Mouse (Mus musculus) lung, adult 2 months (tissue): ENCODE data around the gene Ccsap. TPM values are rescaled to one million over a fixed set of nuclear protein-coding genes. Genes with fewer than 3 reads are reported as not detected.
"Not testable (repeated sequence)": the region's sequence is repeated elsewhere in the genome, so short reads cannot be mapped to it uniquely, and the experiment has no call there.

ENCODE experiments used
- DNase-seq: peaks from one replicate; pipeline ENCODE4 v3.0.0; 2022
- H3K4me1 ChIP-seq: fragments of 200-500 bp; 2 replicates; pipeline ENCODE4 v1.6.1; 2011; ENCODE audit warnings: low read length; ENCODE audit not compliant: control insufficient read depth, insufficient read depth
- H3K4me3 ChIP-seq: fragments of 200-500 bp; replicated peaks from 2 replicates; pipeline ENCODE3; 2011; ENCODE audit warnings: low read depth, mild to moderate bottlenecking, control low read depth, low read length; ENCODE audit errors: extremely low read depth
- CTCF ChIP-seq: fragments of 200-500 bp; IDR thresholded peaks from 2 replicates; pipeline ENCODE4 v1.5.1; 2011; ENCODE audit warnings: mild to moderate bottlenecking, low read length, control low read depth; ENCODE audit not compliant: insufficient read depth
- POLR2A ChIP-seq: fragments of 200-500 bp; IDR thresholded peaks from 2 replicates; pipeline ENCODE4 v1.6.1; 2011; ENCODE audit warnings: low read depth, mild to moderate bottlenecking, control low read depth, low read length, borderline replicate concordance; ENCODE audit errors: extremely low read depth
- WGBS: fragments of 180-500 bp; shearing (Covaris S2); methylation state at CpG from one replicate; pipeline ENCODE4 v1.1.7; 2018; 5-methylcytosine and 5-hydroxymethylcytosine counted together
- polyA plus RNA-seq: library from polyadenylated mRNA; depleted of rRNA; stranded (reverse); fragments of >200 nt; gene quantifications from 2 replicates; pipeline ENCODE4 v1.2.3, GENCODE M21; 2012

Gene Ccsap
- polyA plus RNA-seq, 1 experiment: 0.80 TPM

DNA sequence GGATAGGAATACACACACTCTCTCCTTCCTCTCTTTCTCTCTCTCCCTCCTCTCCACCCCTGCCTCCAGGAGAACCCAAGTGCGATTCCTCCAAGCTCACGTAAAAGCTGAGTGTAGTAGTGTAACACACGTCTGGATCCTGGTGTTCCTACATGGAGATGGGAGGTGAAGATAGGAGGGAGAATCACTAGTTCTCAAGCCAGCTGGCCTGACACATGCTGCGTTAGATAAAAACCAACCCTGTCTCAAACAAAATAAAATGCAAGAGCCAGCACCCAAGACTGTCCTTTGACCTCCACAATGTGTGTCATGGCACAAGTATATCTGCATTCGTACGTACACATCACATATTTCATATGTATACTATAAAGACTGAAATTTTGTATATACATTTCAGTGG, 39.2 kb downstream of the Ccsap start:
- 92% methylated on average over 6 of the region's 6 CpGs for WGBS
- Histone ChIP-seq H3K4me1 (no peaks in the 10 kb centered on the region), H3K4me3 (no peak overlapping the region)
- TF ChIP-seq CTCF: no peak
- no peak for TF ChIP-seq POLR2A
- no peak for DNase-seq

DNA sequence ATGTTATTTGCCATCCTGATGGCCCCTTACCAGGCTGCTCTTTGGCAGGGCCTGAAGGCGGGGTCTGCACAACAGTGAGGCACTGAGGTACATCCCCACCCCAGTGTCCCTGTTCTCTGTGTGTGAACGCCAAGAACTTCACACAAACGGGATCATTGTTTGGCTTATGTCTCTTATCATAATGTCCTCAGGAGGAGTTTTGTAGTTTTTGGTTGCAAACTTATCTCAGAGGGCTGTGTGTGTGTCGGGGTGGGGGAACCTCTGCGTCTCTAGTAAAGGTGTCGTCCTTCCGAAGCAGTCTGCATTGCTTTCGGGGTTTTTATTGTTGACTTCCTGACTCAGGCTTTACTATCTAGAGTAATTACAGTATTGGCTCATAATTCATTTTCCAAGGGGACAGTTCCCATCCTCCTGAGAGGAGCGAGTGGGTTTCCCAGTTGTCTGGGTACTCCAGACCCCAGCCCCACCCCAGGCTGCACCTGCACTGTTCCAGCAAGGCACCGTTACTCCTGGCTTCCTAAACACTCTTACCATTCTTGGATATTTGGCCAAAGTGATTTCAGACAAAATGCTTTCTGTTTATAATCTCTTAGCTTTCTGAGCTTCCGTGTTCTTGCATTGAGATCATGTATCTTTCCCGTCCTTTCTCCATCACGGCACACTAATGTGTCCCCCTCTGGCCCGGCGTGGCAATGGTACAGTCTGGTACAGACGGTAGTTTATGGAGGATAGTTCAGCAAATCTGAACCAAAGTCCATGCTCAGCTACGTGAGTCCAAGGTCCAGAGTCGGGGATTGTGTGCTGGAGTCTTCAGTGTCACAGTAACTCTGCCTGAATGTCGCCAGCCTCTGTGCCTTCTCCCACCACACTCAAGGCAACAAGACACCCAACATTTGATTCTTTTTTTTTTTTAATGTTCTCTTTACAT, 40.1 kb downstream of the Ccsap start:
- no peak for DNase-seq
- 81% methylated on average over 19 of the region's 19 CpGs for WGBS
- TF ChIP-seq POLR2A (no peak), CTCF (no peak)
- H3K4me3 ChIP-seq: no peak overlapping the region
- H3K4me1 ChIP-seq: no peaks in the 10 kb centered on the region

DNA sequence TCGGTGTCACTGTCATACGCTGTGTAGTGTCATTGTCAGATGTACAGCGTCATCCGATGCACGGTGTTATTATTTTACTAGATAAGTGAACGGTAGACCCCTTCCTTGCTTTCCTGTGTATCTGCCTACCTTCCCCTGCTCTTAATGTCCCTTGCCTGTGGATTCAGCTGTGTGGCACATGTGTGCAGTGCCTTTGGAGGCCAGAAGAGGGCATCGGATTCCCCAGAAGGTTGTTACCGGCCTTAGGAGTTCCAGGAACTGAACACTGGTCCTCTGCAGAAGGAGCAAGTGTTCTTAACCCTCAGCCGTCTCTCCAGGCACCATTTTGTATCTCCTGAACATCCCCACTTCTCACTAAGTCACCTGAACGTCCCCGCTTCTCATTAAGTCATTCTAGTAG, 42.3 kb downstream of the Ccsap start:
- 92% methylated on average over 11 of the region's 11 CpGs for WGBS
- H3K4me3 ChIP-seq: no peak overlapping the region
- TF ChIP-seq CTCF: 0 out of 2 replicates have a peak, but pooled peaks have one; percentile 3
- no peak for TF ChIP-seq POLR2A
- DNase-seq: no peak
- H3K4me1 ChIP-seq: no peaks in the 10 kb centered on the region

- TF ChIP-seq POLR2A: no peak
- TF ChIP-seq CTCF: no peak
- no peak overlapping the region for H3K4me3 ChIP-seq
- no peak for DNase-seq
- WGBS: 89% methylated on average over 8 of the region's 8 CpGs
- no peaks in the 10 kb centered on the region for H3K4me1 ChIP-seq
Measured at GRCm38 (mm10) chr8:123816939-123817338, 43.1 kb downstream of the Ccsap start.

- H3K4me3 ChIP-seq: no peak overlapping the region
- no peaks in the 10 kb centered on the region for H3K4me1 ChIP-seq
- no peak for TF ChIP-seq POLR2A
- TF ChIP-seq CTCF: no peak
- 82% methylated on average over 11 of the region's 11 CpGs for WGBS
- no peak for DNase-seq
Measured at GRCm38 (mm10) chr8:123815325-123815724, 44.7 kb downstream of the Ccsap start.

- Histone ChIP-seq H3K4me3 (no peak overlapping the region), H3K4me1 (no peaks in the 10 kb centered on the region)
- 87% methylated on average over 4 of the region's 4 CpGs for WGBS
- DNase-seq: no peak
- TF ChIP-seq POLR2A (no peak), CTCF (no peak)
Measured at GRCm38 (mm10) chr8:123813892-123814266, 46.1 kb downstream of the Ccsap start.

DNA sequence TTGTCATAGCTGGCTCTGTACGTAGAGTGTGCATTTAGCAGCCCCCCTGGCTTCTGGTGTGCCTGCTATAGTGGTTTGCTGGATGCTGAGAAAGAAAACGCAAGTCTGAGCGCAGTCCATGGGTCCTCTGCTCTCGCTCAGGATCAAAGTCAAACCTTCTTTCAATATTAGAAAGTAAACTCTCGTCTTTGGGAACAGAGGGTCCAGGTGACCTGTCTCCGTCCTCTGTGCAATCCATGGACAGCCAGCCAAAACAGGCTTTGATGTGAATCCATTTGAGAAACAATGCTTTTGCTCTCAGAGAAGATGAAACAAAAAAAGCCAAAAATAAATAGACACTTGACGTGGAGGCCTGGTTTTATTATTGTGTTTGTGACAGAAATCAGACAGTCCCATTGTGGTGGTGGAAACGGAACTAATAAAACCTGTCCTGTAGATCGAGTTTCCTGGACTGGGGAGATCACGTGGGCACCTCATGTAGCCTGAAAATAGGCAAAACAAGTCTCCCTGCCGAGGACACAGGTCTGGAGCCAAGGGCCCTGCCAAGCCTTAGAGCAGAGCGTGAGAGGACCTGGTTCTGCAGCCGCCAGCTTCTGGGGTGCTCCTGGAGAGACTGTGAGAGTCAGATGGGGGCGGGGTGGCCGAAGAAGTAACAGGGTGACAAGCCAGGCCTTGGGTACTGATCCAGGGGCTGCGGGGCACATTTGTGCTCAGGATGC, 46.7 kb downstream of the Ccsap start:
- Histone ChIP-seq H3K4me1 (no peaks in the 10 kb centered on the region), H3K4me3 (no peak overlapping the region)
- TF ChIP-seq POLR2A: no peak
- no peak for TF ChIP-seq CTCF
- no peak for DNase-seq
- WGBS: 71% methylated on average over 16 of the region's 16 CpGs

DNA sequence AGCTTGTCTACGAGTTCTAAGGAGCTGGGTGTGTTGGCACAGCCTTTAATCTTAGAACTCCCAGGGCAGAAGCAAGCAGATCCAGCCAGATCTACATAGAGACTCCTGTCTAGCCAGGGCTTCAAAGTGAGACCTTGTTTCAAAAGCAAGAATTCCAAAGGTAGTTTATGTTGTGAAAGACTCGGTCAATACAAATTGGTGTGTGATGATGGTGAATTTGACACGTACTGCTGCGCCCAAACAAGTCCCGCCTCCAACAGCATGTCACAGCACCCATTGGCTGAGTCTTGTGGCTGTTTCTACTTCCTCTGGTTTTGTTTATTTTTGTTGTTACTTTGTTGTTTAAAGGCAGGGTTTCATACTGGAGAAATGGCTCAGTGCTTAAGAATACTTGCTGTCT, 47.8 kb downstream of the Ccsap start:
- WGBS: 84% methylated on average over 5 of the region's 5 CpGs
- TF ChIP-seq POLR2A: no peak
- TF ChIP-seq CTCF: no peak
- H3K4me3 ChIP-seq: no peak overlapping the region
- 0 out of 2 replicates have a peak, but pooled peaks cover 2% of the 10 kb centered on the region for H3K4me1 ChIP-seq
- no peak for DNase-seq

GRCm38 (mm10) chr8:123809342-123809741, 50.7 kb downstream of the Ccsap start:
- DNase-seq, H3K4me3 ChIP-seq, H3K4me1 ChIP-seq: not testable (repeated sequence)
- 95% methylated on average over 4 of the region's 4 CpGs for WGBS

DNA sequence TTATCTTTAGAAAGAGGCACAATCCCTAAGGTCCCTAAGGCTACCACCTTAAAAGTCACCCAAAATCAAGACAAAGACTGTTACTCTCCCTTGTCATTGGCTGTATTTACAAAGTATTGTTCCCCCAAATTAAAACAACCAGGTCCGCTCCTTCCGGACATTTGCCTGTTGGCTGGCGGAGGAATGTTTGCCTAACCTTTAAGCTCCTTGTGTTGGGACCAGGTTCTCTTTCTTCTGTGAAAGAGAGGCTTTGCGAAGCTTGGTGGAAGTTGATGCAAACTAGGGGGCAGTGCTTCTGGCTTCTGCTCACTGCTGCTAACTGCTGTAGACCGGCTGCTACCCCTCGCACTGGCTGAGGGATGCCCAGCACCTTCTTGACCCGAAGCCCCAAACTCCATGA, 51.3 kb downstream of the Ccsap start:
- DNase-seq: no peak
- H3K4me3 ChIP-seq: no peak overlapping the region
- 76% methylated on average over 7 of the region's 7 CpGs for WGBS
- TF ChIP-seq POLR2A (no peak), CTCF (no peak)
- H3K4me1 ChIP-seq: peaks cover 5% of the 10 kb centered on the region; the same call in 1 of the 2 replicates
